Mouse (Mus musculus): ENCODE measurements at regions not wholly inside any gene's neighbourhood (a gene's known extent, or its start where the extent isn't known, plus 50 kb on each side); places are given as distances from the start of the nearest gene placed in this dataset.

DNA sequence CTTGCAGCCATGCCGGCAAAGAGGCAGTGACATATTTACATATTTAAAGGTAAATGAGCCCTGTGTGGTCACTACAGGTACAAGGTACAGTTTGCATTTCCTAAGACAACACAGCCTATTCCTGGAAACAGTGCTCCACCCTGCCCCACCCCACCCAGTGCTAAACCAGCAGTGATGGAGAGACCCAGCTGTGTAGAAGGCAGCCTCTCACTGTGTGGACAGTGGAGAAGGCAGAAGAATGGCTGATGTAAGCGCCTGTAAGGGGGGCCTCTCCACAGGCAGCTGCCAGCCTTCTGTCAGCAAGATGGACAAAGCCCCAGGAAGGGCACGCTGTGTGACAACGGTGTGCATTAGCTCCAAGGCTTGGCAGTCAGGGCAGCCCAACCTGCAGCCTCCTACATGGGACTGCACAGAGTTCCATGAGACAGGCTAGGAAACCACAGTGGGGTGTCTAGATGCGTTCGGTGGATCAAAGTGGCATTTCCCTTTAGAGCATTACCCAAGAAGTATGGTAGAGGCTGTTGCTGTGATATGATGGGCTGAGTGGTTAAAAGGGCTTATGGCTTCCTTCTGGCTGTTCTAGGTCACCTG, 249.2 kb upstream of the Cdh4 start:
- no peak overlapping the region for H3K4me3 ChIP-seq (replicated peaks in 1 of 3; ENCODE audit: low read depth in 2 of 3, low read length in 2 of 3, poor library complexity in 1 of 3)
- dilution Hi-C loops (cut with MboI; ENCODE audit: extremely low pct_ligation_motif_present, extremely low pct_unique_long_range_greater_than_20kb, low sequenced_read_pairs) (no loop called here), in situ Hi-C loops (cut with MboI; ENCODE audit: low pct_ligation_motif_present, low pct_unique_long_range_greater_than_20kb, low sequenced_read_pairs) (no loop called here)
- no peaks in the 10 kb centered on the region for H3K4me1 ChIP-seq (ENCODE audit: control insufficient read depth in 1 of 2, insufficient read depth in 2 of 2)
- DNase-seq (ENCODE audit: extremely low read depth), result no peak
- no peak overlapping the region for H3K27ac ChIP-seq (ENCODE audit: insufficient read depth, low read depth)
- no peak overlapping the region for H3K9ac ChIP-seq (ENCODE audit: insufficient read depth, low read depth)
- H3K36me3 ChIP-seq (replicated peaks in 1 of 2; ENCODE audit: control insufficient read depth in 1 of 2, insufficient read depth in 1 of 2, low read length in 1 of 2), result no peaks in the 10 kb centered on the region
- peaks cover 81% of the 10 kb centered on the region for H3K9me3 ChIP-seq (replicated peaks; ENCODE audit: low read length)
- H3K4me2 ChIP-seq (ENCODE audit: insufficient read depth, low read depth, poor library complexity, severe bottlenecking), result no peak overlapping the region
- TF ChIP-seq PAX5 (IDR thresholded peaks at IDR 0.05; ENCODE audit: low read length) (no peak), ETS1 (conservative IDR thresholded peaks at IDR 0.05; ENCODE audit: low read depth, low read length) (no peak), JUN (IDR thresholded peaks at IDR 0.05; ENCODE audit: insufficient read depth, low read depth, low read length) (no peak), ZMIZ1 (IDR thresholded peaks at IDR 0.05; ENCODE audit: low read depth, low read length) (no peak)
- no peaks in the 10 kb centered on the region for H3K27me3 ChIP-seq (replicated peaks)
- no peaks in the 10 kb centered on the region for H3K79me2 ChIP-seq (replicated peaks; ENCODE audit: control insufficient read depth, extremely low read depth, insufficient read depth, poor library complexity, severe bottlenecking)

GRCm38 (mm10) chr2:179193507-179194160, 248.6 kb upstream of the Cdh4 start:
- dilution Hi-C loops (cut with MboI; ENCODE audit: extremely low pct_ligation_motif_present, extremely low pct_unique_long_range_greater_than_20kb, low sequenced_read_pairs), result no loop called here
- H3K9ac ChIP-seq (ENCODE audit: insufficient read depth, low read depth), result no peak overlapping the region
- H3K36me3 ChIP-seq (replicated peaks in 1 of 2; ENCODE audit: control insufficient read depth in 1 of 2, insufficient read depth in 1 of 2, low read length in 1 of 2), result no peaks in the 10 kb centered on the region
- H3K27me3 ChIP-seq (replicated peaks), result no peaks in the 10 kb centered on the region
- in situ Hi-C loops (cut with MboI; ENCODE audit: low pct_ligation_motif_present, low pct_unique_long_range_greater_than_20kb, low sequenced_read_pairs), result no loop called here
- no peak overlapping the region for H3K4me3 ChIP-seq (replicated peaks in 1 of 3; ENCODE audit: low read depth in 2 of 3, low read length in 2 of 3, poor library complexity in 1 of 3)
- peaks cover 80% of the 10 kb centered on the region for H3K9me3 ChIP-seq (replicated peaks; ENCODE audit: low read length)
- H3K4me2 ChIP-seq (ENCODE audit: insufficient read depth, low read depth, poor library complexity, severe bottlenecking), result no peak overlapping the region
- TF ChIP-seq MAFK (IDR thresholded peaks at IDR 0.05; ENCODE audit: insufficient replicate concordance, low read length) (no peak), USF2 (conservative IDR thresholded peaks at IDR 0.05; ENCODE audit: low read depth, low read length) (no peak), TCF12 (IDR thresholded peaks at IDR 0.05; ENCODE audit: low read depth, low read length) (no peak), MYC (IDR thresholded peaks at IDR 0.05; ENCODE audit: low read depth, low read length) (no peak), RCOR1 (conservative IDR thresholded peaks at IDR 0.05; ENCODE audit: low read depth, low read length) (no peak), RAD21 (IDR thresholded peaks at IDR 0.05; ENCODE audit: low read depth, low read length) (no peak), KAT2A (IDR thresholded peaks at IDR 0.05; ENCODE audit: insufficient replicate concordance, low read length) (no peak), ZNF384 (IDR thresholded peaks at IDR 0.05; ENCODE audit: low read depth, low read length) (no peak), PAX5 (IDR thresholded peaks at IDR 0.05; ENCODE audit: low read length) (no peak), CHD2 (IDR thresholded peaks at IDR 0.05; ENCODE audit: low read length) (no peak), JUN (IDR thresholded peaks at IDR 0.05; ENCODE audit: insufficient read depth, low read depth, low read length) (no peak), USF1 (IDR thresholded peaks at IDR 0.05; ENCODE audit: low read depth, low read length) (no peak), POLR2A (IDR thresholded peaks at IDR 0.05; ENCODE audit: low read depth, low read length) (no peak), GABPA (IDR thresholded peaks at IDR 0.05; ENCODE audit: insufficient replicate concordance, low read depth, low read length) (no peak), NRF1 (IDR thresholded peaks at IDR 0.05; ENCODE audit: low read depth, low read length) (no peak)
- no peak overlapping the region for H3K27ac ChIP-seq (ENCODE audit: insufficient read depth, low read depth)
- H3K79me2 ChIP-seq (replicated peaks; ENCODE audit: control insufficient read depth, extremely low read depth, insufficient read depth, poor library complexity, severe bottlenecking), result no peaks in the 10 kb centered on the region
- H3K4me1 ChIP-seq (ENCODE audit: control insufficient read depth in 1 of 2, insufficient read depth in 2 of 2), result no peaks in the 10 kb centered on the region
- peak; percentile 0 for DNase-seq (ENCODE audit: extremely low read depth)
